Mouse (Mus musculus): ENCODE results near the gene Tmem267.
"Not testable (repeated sequence)": the region's sequence is repeated elsewhere in the genome, so short reads cannot be mapped to it uniquely, and the experiment has no call there.

DNA sequence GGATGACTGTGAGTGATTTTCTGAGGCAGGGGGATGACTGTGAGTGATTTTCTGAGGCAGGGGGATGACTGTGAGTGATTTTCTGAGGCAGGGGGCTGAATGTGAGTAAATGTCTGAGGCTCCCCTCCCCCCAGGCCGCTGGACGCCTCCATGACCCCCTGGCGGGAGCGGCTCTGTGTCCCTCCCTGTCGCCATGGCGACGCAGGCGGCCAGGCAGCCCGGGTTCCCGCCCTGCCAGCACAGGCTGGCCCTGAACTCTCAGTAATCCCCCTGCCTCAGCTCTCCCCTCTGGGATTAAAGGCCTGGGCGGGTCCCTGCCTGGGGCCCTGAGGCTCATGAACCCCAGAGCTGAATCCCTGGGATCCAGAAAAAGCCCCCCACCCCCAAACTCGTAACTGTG is 111.2 kb downstream of the Tmem267 start:
- TF ChIP-seq CTCF (conservative IDR thresholded peaks at IDR 0.05; ENCODE audit: insufficient read depth, insufficient read length, low read depth, low read length); POLR2A (IDR thresholded peaks at IDR 0.05; ENCODE audit: low read depth, low read length): not testable (repeated sequence)
